Mouse (Mus musculus) midbrain, embryonic 10.5 days (tissue): Measurements from ENCODE around the gene Urb1. TPM values are rescaled to one million over a fixed set of nuclear protein-coding genes. Genes with fewer than 3 reads are reported as not detected.
A peak's percentile ranks its signal among the peaks of the same experiment; 100 is the strongest.
"Not testable (repeated sequence)": the region's sequence is repeated elsewhere in the genome, so short reads cannot be mapped to it uniquely, and the experiment has no call there.

ENCODE experiments used
- DNase-seq: peaks from one replicate; pipeline ENCODE4 v3.0.0-alpha.2; 2017; ENCODE audit warnings: low spot score
- H3K27ac ChIP-seq: fragments of 300-500 bp; sonication (generic); replicated peaks from 2 replicates; pipeline ENCODE4 v1.5.1; 2016; ENCODE audit warnings: mild to moderate bottlenecking
- H3K27me3 ChIP-seq: fragments of 300-500 bp; sonication (generic); 2 replicates; pipeline ENCODE4 v1.6.1; 2016; ENCODE audit warnings: low read depth, mild to moderate bottlenecking; ENCODE audit not compliant: poor library complexity, severe bottlenecking
- H3K36me3 ChIP-seq: fragments of 300-500 bp; sonication (generic); 2 replicates; pipeline ENCODE4 v1.6.1; 2016; ENCODE audit warnings: mild to moderate bottlenecking, moderate library complexity
- H3K4me1 ChIP-seq: fragments of 300-500 bp; sonication (generic); 2 replicates; pipeline ENCODE4 v1.6.1; 2016
- H3K4me3 ChIP-seq: fragments of 300-500 bp; sonication (generic); 2 replicates; pipeline ENCODE4 v1.5.1; 2016; ENCODE audit warnings: mild to moderate bottlenecking, moderate library complexity
- H3K9me3 ChIP-seq: fragments of 300-500 bp; sonication (generic); replicated peaks from 2 replicates; pipeline ENCODE4 v1.6.1; 2016; ENCODE audit warnings: mild to moderate bottlenecking
- WGBS: fragments of 180-500 bp; shearing (Covaris S2); methylation state at CpG from one replicate; pipeline ENCODE4 v1.1.7; 2016; 5-methylcytosine and 5-hydroxymethylcytosine counted together
- polyA plus RNA-seq: library from polyadenylated mRNA; unstranded; fragments of >200 nt; fragmentation: Nextera tagmentation; extraction: Ambion mirVana; gene quantifications from 2 replicates; pipeline ENCODE4 v1.2.1, GENCODE M21; 2016

Urb1 gene
- polyA plus RNA-seq, 1 experiment from 2014 or later: 10.7 TPM

- 58% methylated on average over 6 of the region's 6 CpGs for WGBS
- Histone ChIP-seq H3K27ac (no peak overlapping the region), H3K9me3 (no peaks in the 10 kb centered on the region), H3K4me3 (no peak overlapping the region), H3K27me3 (peaks cover 81% of the 10 kb centered on the region), H3K4me1 (peaks cover 47% of the 10 kb centered on the region), H3K36me3 (no peaks in the 10 kb centered on the region)
- DNase-seq: no peak
Observed at GRCm38 (mm10) chr16:90832495-90832894, 22.3 kb upstream of the Urb1 start.

GRCm38 (mm10) chr16:90831676-90832075 is 21.5 kb upstream of the Urb1 start:
- peaks cover 82% of the 10 kb centered on the region for H3K27me3 ChIP-seq
- H3K9me3 ChIP-seq: no peaks in the 10 kb centered on the region
- H3K4me3 ChIP-seq: peak overlapping the region; percentile 65
- 20% methylated on average over 15 of the region's 15 CpGs for WGBS
- H3K4me1 ChIP-seq: peaks cover 47% of the 10 kb centered on the region
- no peaks in the 10 kb centered on the region for H3K36me3 ChIP-seq
- no peak for DNase-seq
- H3K27ac ChIP-seq: no peak overlapping the region

GRCm38 (mm10) chr16:90830686-90831439 is 20.6 kb upstream of the Urb1 start:
- Histone ChIP-seq H3K9me3 (no peaks in the 10 kb centered on the region), H3K36me3 (no peaks in the 10 kb centered on the region), H3K27ac (peak overlapping the region; percentile 69), H3K27me3 (peaks cover 85% of the 10 kb centered on the region), H3K4me1 (peaks cover 47% of the 10 kb centered on the region), H3K4me3 (peak overlapping the region; percentile 65)
- WGBS: under 1% methylated on average over 67 of the region's 67 CpGs
- DNase-seq: peak; percentile 75

GRCm38 (mm10) chr16:90829894-90830685 is 19.9 kb upstream of the Urb1 start:
- WGBS: 2% methylated on average over 45 of the region's 45 CpGs
- H3K27me3 ChIP-seq: peaks cover 80% of the 10 kb centered on the region
- H3K4me3 ChIP-seq: peak overlapping the region; percentile 65
- DNase-seq: peak; percentile 71
- H3K4me1 ChIP-seq: peaks cover 47% of the 10 kb centered on the region
- no peaks in the 10 kb centered on the region for H3K36me3 ChIP-seq
- H3K27ac ChIP-seq: peak overlapping the region; percentile 69
- H3K9me3 ChIP-seq: no peaks in the 10 kb centered on the region

- Histone ChIP-seq H3K27ac (no peak overlapping the region), H3K4me1 (peaks cover 47% of the 10 kb centered on the region), H3K27me3 (peaks cover 73% of the 10 kb centered on the region), H3K4me3 (0 out of 2 replicates have a peak overlapping the region, but pooled peaks have one; percentile 65), H3K9me3 (no peaks in the 10 kb centered on the region), H3K36me3 (no peaks in the 10 kb centered on the region)
- 83% methylated on average over 7 of the region's 7 CpGs for WGBS
- no peak for DNase-seq
Observed at GRCm38 (mm10) chr16:90829136-90829535, 18.9 kb upstream of the Urb1 start.

- WGBS: 87% methylated on average over 9 of the region's 9 CpGs
- H3K9me3 ChIP-seq: no peaks in the 10 kb centered on the region
- H3K36me3 ChIP-seq: no peaks in the 10 kb centered on the region
- no peak overlapping the region for H3K27ac ChIP-seq
- DNase-seq: no peak
- H3K27me3 ChIP-seq: peaks cover 57% of the 10 kb centered on the region
- H3K4me3 ChIP-seq: no peak overlapping the region
- H3K4me1 ChIP-seq: peaks cover 32% of the 10 kb centered on the region
Observed at GRCm38 (mm10) chr16:90827498-90827897, 17.3 kb upstream of the Urb1 start.

- Histone ChIP-seq H3K9me3 (no peaks in the 10 kb centered on the region), H3K27ac (no peak within 1 kb of the TSS), H3K4me3 (no peak within 1 kb of the TSS), H3K27me3 (peaks cover 46% of the 10 kb centered on the region), H3K4me1 (peaks cover 21% of the 10 kb centered on the region), H3K36me3 (no peaks in the 10 kb centered on the region)
- DNase-seq: no peak
- WGBS: 65% methylated on average over 7 of the region's 7 CpGs
Observed at GRCm38 (mm10) chr16:90826457-90826856, 16.2 kb upstream of the Urb1 start, which contains the start of gene Eva1c. Gene Eva1c, plus strand, starts transcription at chr16:90826719.

GRCm38 (mm10) chr16:90826041-90826440 is 15.8 kb upstream of the Urb1 start:
- DNase-seq: no peak
- no peak overlapping the region for H3K27ac ChIP-seq
- peaks cover 42% of the 10 kb centered on the region for H3K27me3 ChIP-seq
- peaks cover 17% of the 10 kb centered on the region for H3K4me1 ChIP-seq
- H3K36me3 ChIP-seq: no peaks in the 10 kb centered on the region
- WGBS: 84% methylated on average over 5 of the region's 5 CpGs
- no peak overlapping the region for H3K4me3 ChIP-seq
- no peaks in the 10 kb centered on the region for H3K9me3 ChIP-seq

- not testable (repeated sequence) for H3K4me1 ChIP-seq
- 77% methylated on average over 4 of the region's 4 CpGs for WGBS
Observed at GRCm38 (mm10) chr16:90823986-90824385, 13.8 kb upstream of the Urb1 start.

GRCm38 (mm10) chr16:90822981-90823380 is 12.8 kb upstream of the Urb1 start:
- no peak overlapping the region for H3K4me3 ChIP-seq
- 74% methylated on average over 7 of the region's 7 CpGs for WGBS
- H3K9me3 ChIP-seq: no peaks in the 10 kb centered on the region
- no peaks in the 10 kb centered on the region for H3K4me1 ChIP-seq
- no peaks in the 10 kb centered on the region for H3K36me3 ChIP-seq
- no peak overlapping the region for H3K27ac ChIP-seq
- H3K27me3 ChIP-seq: peaks cover 12% of the 10 kb centered on the region
- DNase-seq: no peak

More at GRCm38 (mm10) chr16:90823986-90824385, 13.8 kb upstream of the Urb1 start:
- H3K36me3 ChIP-seq, H3K9me3 ChIP-seq, H3K27ac ChIP-seq, DNase-seq, H3K4me3 ChIP-seq: not testable (repeated sequence)
- H3K27me3 ChIP-seq: peaks cover 22% of the 10 kb centered on the region

GRCm38 (mm10) chr16:90822284-90822935 is 12.2 kb upstream of the Urb1 start:
- Histone ChIP-seq H3K27me3 (peaks cover 6% of the 10 kb centered on the region; the same call in 1 of the 2 replicates), H3K27ac (no peak overlapping the region), H3K4me1 (no peaks in the 10 kb centered on the region), H3K4me3 (no peak overlapping the region), H3K9me3 (no peaks in the 10 kb centered on the region), H3K36me3 (no peaks in the 10 kb centered on the region)
- no peak for DNase-seq
- 92% methylated on average over 10 of the region's 10 CpGs for WGBS

GRCm38 (mm10) chr16:90821046-90821697 is 11.0 kb upstream of the Urb1 start:
- no peaks in the 10 kb centered on the region for H3K36me3 ChIP-seq
- H3K27me3 ChIP-seq: 0 out of 2 replicates have a peak, but pooled peaks cover 5% of the 10 kb centered on the region
- DNase-seq: no peak
- no peaks in the 10 kb centered on the region for H3K9me3 ChIP-seq
- WGBS: 90% methylated on average over 14 of the region's 14 CpGs
- no peaks in the 10 kb centered on the region for H3K4me1 ChIP-seq
- H3K4me3 ChIP-seq: no peak overlapping the region
- no peak overlapping the region for H3K27ac ChIP-seq
